Mouse (Mus musculus) intestine, embryonic 14.5 days (tissue): ENCODE results near the gene Nrtn. TPM values are rescaled to one million over a fixed set of nuclear protein-coding genes. Genes with fewer than 3 reads are reported as not detected.
A peak's percentile ranks its signal among the peaks of the same experiment; 100 is the strongest.

ENCODE experiments used
- ATAC-seq: fragments of 200-750 bp; cut with Nextera tagmentation; replicated peaks from 2 replicates; pipeline ENCODE4 v1.8.0; 2017; ENCODE audit warnings: low read depth, moderate number of reproducible peaks, moderate TSS enrichment, moderate library complexity; ENCODE audit not compliant: low FRiP score, low TSS enrichment
- DNase-seq: peaks from one replicate; pipeline ENCODE4 v3.0.0-alpha.2; 2018; ENCODE audit warnings: low spot score
- H3K27ac ChIP-seq: fragments of 300-500 bp; sonication (generic); 2 replicates; pipeline ENCODE4 v1.5.1; 2014; ENCODE audit warnings: low read depth, mild to moderate bottlenecking, control low read depth
- H3K27me3 ChIP-seq: fragments of 300-500 bp; sonication (generic); replicated peaks from 2 replicates; pipeline ENCODE4 v1.6.1; 2014; ENCODE audit warnings: low read length, control low read depth; ENCODE audit not compliant: control insufficient read depth, insufficient read depth
- H3K36me3 ChIP-seq: fragments of 300-500 bp; sonication (generic); 2 replicates; pipeline ENCODE4 v1.6.1; 2014; ENCODE audit warnings: low read length, control low read depth; ENCODE audit not compliant: control insufficient read depth, insufficient read depth
- H3K4me1 ChIP-seq: fragments of 300-500 bp; sonication (generic); replicated peaks from 2 replicates; pipeline ENCODE4 v1.6.1; 2014; ENCODE audit warnings: low read length, control low read depth, mixed read lengths; ENCODE audit not compliant: control insufficient read depth, insufficient read depth
- H3K4me2 ChIP-seq: fragments of 300-500 bp; sonication (generic); 2 replicates; pipeline ENCODE4 v1.6.1; 2014; ENCODE audit warnings: low read length
- H3K4me3 ChIP-seq: fragments of 300-500 bp; sonication (generic); 2 replicates; pipeline ENCODE4 v1.5.1; 2014; ENCODE audit warnings: low read depth, low read length, control low read depth, mixed read lengths
- H3K9ac ChIP-seq: fragments of 300-500 bp; sonication (generic); 2 replicates; pipeline ENCODE4 v1.6.1; 2014; ENCODE audit warnings: mild to moderate bottlenecking, low read length
- H3K9me3 ChIP-seq: fragments of 300-500 bp; sonication (generic); 2 replicates; pipeline ENCODE4 v1.6.1; 2016; ENCODE audit warnings: low read length, control low read depth; ENCODE audit not compliant: control insufficient read depth
- WGBS: fragments of 180-500 bp; shearing (Covaris S2); extraction: QIAGEN DNeasy Blood & Tissue Kit; methylation state at CpG from one replicate; pipeline ENCODE4 v1.1.7; 2014; 5-methylcytosine and 5-hydroxymethylcytosine counted together
- polyA plus RNA-seq: library from polyadenylated mRNA; unstranded; fragments of >200 nt; fragmentation: Nextera tagmentation; extraction: Ambion mirVana; gene quantifications from 2 replicates; pipeline ENCODE4 v1.2.1, GENCODE M21; 2014

Nrtn gene
- polyA plus RNA-seq, 1 experiment from 2014 or later: 15.6 TPM

- Histone ChIP-seq H3K4me1 (peaks cover 14% of the 10 kb centered on the region; the same call in 1 of the 2 replicates), H3K4me3 (peak overlapping the region; percentile 48), H3K27me3 (peaks cover 52% of the 10 kb centered on the region), H3K27ac (no peak overlapping the region), H3K9ac (peak overlapping the region; percentile 50), H3K36me3 (no peaks in the 10 kb centered on the region), H3K9me3 (no peaks in the 10 kb centered on the region), H3K4me2 (peak overlapping the region; percentile 100)
- ATAC-seq (peak; percentile 16; the same call in 1 of the 2 replicates), DNase-seq (no peak)
- WGBS: under 1% methylated on average over 51 of the region's 51 CpGs
Measured at GRCm38 (mm10) chr17:56756703-56757399, 479 bp downstream of the Nrtn start.

GRCm38 (mm10) chr17:56754271-56755185 lies 2.8 kb downstream of the Nrtn start:
- no peaks in the 10 kb centered on the region for H3K36me3 ChIP-seq
- peak overlapping the region; percentile 28 for H3K4me2 ChIP-seq
- H3K27me3 ChIP-seq: peaks cover 59% of the 10 kb centered on the region
- no peak overlapping the region for H3K9ac ChIP-seq
- DNase-seq: no peak
- peaks cover 14% of the 10 kb centered on the region; the same call in 1 of the 2 replicates for H3K4me1 ChIP-seq
- no peak for ATAC-seq
- H3K9me3 ChIP-seq: no peaks in the 10 kb centered on the region
- 0 out of 2 replicates have a peak overlapping the region, but pooled peaks have one; percentile 4 for H3K4me3 ChIP-seq
- no peak overlapping the region for H3K27ac ChIP-seq
- 16% methylated on average over 36 of the region's 36 CpGs for WGBS

- no peaks in the 10 kb centered on the region for H3K9me3 ChIP-seq
- H3K4me3 ChIP-seq: no peak overlapping the region
- peaks cover 14% of the 10 kb centered on the region; the same call in 1 of the 2 replicates for H3K4me1 ChIP-seq
- 0 out of 2 replicates have a peak overlapping the region, but pooled peaks have one; percentile 8 for H3K4me2 ChIP-seq
- 27% methylated on average over 15 of the region's 15 CpGs for WGBS
- no peak overlapping the region for H3K9ac ChIP-seq
- peaks cover 59% of the 10 kb centered on the region for H3K27me3 ChIP-seq
- H3K36me3 ChIP-seq: no peaks in the 10 kb centered on the region
- H3K27ac ChIP-seq: no peak overlapping the region
- DNase-seq: no peak
- ATAC-seq: no peak
Measured at GRCm38 (mm10) chr17:56753452-56753851, 3.9 kb downstream of the Nrtn start.

- H3K9me3 ChIP-seq: no peaks in the 10 kb centered on the region
- peak overlapping the region; percentile 16 for H3K4me3 ChIP-seq
- H3K9ac ChIP-seq: peak overlapping the region; percentile 27; the same call in 1 of the 2 replicates
- peak overlapping the region; percentile 33 for H3K4me2 ChIP-seq
- peaks cover 50% of the 10 kb centered on the region for H3K27me3 ChIP-seq
- WGBS: 17% methylated on average over 71 of the region's 71 CpGs
- peaks cover 7% of the 10 kb centered on the region; the same call in 1 of the 2 replicates for H3K4me1 ChIP-seq
- DNase-seq (peak; percentile 67), ATAC-seq (peak; percentile 30; the same call in 1 of the 2 replicates)
- H3K27ac ChIP-seq: no peak overlapping the region
- no peaks in the 10 kb centered on the region for H3K36me3 ChIP-seq
Measured at GRCm38 (mm10) chr17:56751404-56752072, 5.8 kb downstream of the Nrtn start.

GRCm38 (mm10) chr17:56744173-56744572 lies 13.2 kb downstream of the Nrtn start:
- DNase-seq: no peak
- Histone ChIP-seq H3K36me3 (no peaks in the 10 kb centered on the region), H3K27me3 (no peaks in the 10 kb centered on the region), H3K9me3 (no peaks in the 10 kb centered on the region), H3K9ac (no peak overlapping the region), H3K4me2 (no peak overlapping the region), H3K4me1 (peaks cover 4% of the 10 kb centered on the region; the same call in 1 of the 2 replicates), H3K27ac (no peak overlapping the region), H3K4me3 (no peak overlapping the region)
- 25% methylated on average over 5 of the region's 5 CpGs for WGBS
- ATAC-seq: no peak

GRCm38 (mm10) chr17:56740788-56741160 lies 16.6 kb downstream of the Nrtn start:
- peaks cover 4% of the 10 kb centered on the region; the same call in 1 of the 2 replicates for H3K4me1 ChIP-seq
- WGBS: 71% methylated on average over 17 of the region's 17 CpGs
- H3K9ac ChIP-seq: no peak overlapping the region
- H3K4me3 ChIP-seq: no peak overlapping the region
- no peaks in the 10 kb centered on the region for H3K9me3 ChIP-seq
- no peaks in the 10 kb centered on the region for H3K36me3 ChIP-seq
- H3K27me3 ChIP-seq: no peaks in the 10 kb centered on the region
- DNase-seq (no peak), ATAC-seq (no peak)
- H3K4me2 ChIP-seq: no peak overlapping the region
- H3K27ac ChIP-seq: no peak overlapping the region

GRCm38 (mm10) chr17:56740118-56740787 lies 17.1 kb downstream of the Nrtn start:
- DNase-seq: no peak
- Histone ChIP-seq H3K27me3 (no peaks in the 10 kb centered on the region), H3K36me3 (no peaks in the 10 kb centered on the region), H3K4me1 (peaks cover 4% of the 10 kb centered on the region; the same call in 1 of the 2 replicates), H3K4me2 (no peak overlapping the region), H3K9ac (no peak overlapping the region), H3K9me3 (no peaks in the 10 kb centered on the region), H3K4me3 (no peak overlapping the region), H3K27ac (no peak overlapping the region)
- WGBS: 82% methylated on average over 17 of the region's 17 CpGs
- no peak for ATAC-seq

GRCm38 (mm10) chr17:56738221-56738620 lies 19.1 kb downstream of the Nrtn start:
- no peaks in the 10 kb centered on the region for H3K9me3 ChIP-seq
- no peaks in the 10 kb centered on the region for H3K36me3 ChIP-seq
- H3K9ac ChIP-seq: no peak overlapping the region
- no peaks in the 10 kb centered on the region for H3K27me3 ChIP-seq
- WGBS: 78% methylated on average over 10 of the region's 10 CpGs
- no peak overlapping the region for H3K4me2 ChIP-seq
- DNase-seq (no peak), ATAC-seq (no peak)
- no peak overlapping the region for H3K4me3 ChIP-seq
- no peaks in the 10 kb centered on the region for H3K4me1 ChIP-seq
- no peak overlapping the region for H3K27ac ChIP-seq
